Mouse (Mus musculus): ENCODE results near the gene Dnaja2. TPM values are rescaled to one million over a fixed set of nuclear protein-coding genes. Genes with fewer than 3 reads are reported as not detected.

Dnaja2 gene
- polyA plus RNA-seq, 1 experiment = 221 TPM

DNA sequence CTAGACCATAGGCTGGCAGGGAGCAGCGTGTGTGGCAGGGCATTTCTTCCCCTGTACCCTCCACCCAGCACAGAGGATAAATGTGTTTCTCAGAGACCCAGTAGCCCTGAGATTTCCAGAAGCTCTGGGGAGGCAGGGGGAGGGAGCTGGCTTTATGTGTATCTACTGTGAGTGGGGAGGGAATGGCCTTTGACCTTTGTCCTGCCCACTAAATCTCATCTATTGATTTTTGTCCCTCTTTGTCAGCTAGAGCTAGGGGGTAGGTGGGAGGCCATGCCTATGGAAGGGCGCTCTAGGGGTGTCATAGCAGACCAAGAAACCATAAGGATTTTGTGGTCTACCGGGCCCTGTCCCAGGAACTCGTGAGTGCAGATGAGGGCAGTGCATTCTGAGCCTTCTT, 48.5 kb downstream of the Dnaja2 start:
- H3K36me3 ChIP-seq (ENCODE audit: control insufficient read depth, insufficient read depth, low read length, poor library complexity, severe bottlenecking) = peaks cover 82% of the 10 kb centered on the region
- H3K9me3 ChIP-seq (replicated peaks; ENCODE audit: control insufficient read depth, insufficient read depth, low read length, poor library complexity, severe bottlenecking) = no peaks in the 10 kb centered on the region
- H3K27me3 ChIP-seq (ENCODE audit: control insufficient read depth, insufficient read depth, low read length, poor library complexity, severe bottlenecking) = no peaks in the 10 kb centered on the region
- H3K27ac ChIP-seq (ENCODE audit: insufficient read depth, low read length) = no peak overlapping the region
- no peak for TF ChIP-seq EP300 (IDR thresholded peaks at IDR 0.05; ENCODE audit: insufficient read depth, low read depth, low read length)
- TF ChIP-seq CTCF (IDR thresholded peaks at IDR 0.05; ENCODE audit: low read depth, low read length) = no peak
- no peak for TF ChIP-seq POLR2A (IDR thresholded peaks at IDR 0.05; ENCODE audit: insufficient read depth, low read length)
- H3K4me1 ChIP-seq (ENCODE audit: control insufficient read depth, insufficient read depth, low read length) = no peaks in the 10 kb centered on the region
- no peak overlapping the region for H3K4me3 ChIP-seq (ENCODE audit: low read depth, low read length)
- no peak overlapping the region for H3K9ac ChIP-seq (ENCODE audit: low read depth, poor library complexity, severe bottlenecking)

DNA sequence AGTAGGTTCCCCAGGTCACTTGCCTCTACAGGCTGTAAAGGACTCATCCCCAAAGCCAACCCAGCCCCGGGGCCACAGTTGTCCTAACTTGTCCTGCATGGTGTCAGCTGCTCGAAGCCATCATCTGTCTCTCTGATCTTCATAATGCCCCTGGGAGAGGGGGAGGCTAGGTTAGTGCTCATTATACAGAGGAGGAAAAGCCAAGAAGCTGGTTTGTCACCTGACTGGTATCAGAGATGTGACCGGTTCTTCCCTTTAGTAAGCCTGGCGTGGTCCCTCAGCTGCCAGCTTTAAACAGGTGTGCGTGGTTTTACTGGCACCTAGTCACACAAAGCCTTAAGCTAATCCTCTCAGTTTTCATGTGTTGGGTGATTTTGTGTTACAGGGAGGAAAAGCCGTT, 50.4 kb downstream of the Dnaja2 start:
- no peak overlapping the region for H3K9ac ChIP-seq (ENCODE audit: low read depth, poor library complexity, severe bottlenecking)
- H3K4me1 ChIP-seq (ENCODE audit: control insufficient read depth, insufficient read depth, low read length) = peaks cover 4% of the 10 kb centered on the region
- H3K27me3 ChIP-seq (ENCODE audit: control insufficient read depth, insufficient read depth, low read length, poor library complexity, severe bottlenecking) = no peaks in the 10 kb centered on the region
- TF ChIP-seq POLR2A (IDR thresholded peaks at IDR 0.05; ENCODE audit: insufficient read depth, low read length) (no peak), EP300 (IDR thresholded peaks at IDR 0.05; ENCODE audit: insufficient read depth, low read depth, low read length) (no peak), CTCF (IDR thresholded peaks at IDR 0.05; ENCODE audit: low read depth, low read length) (no peak)
- no peak overlapping the region for H3K4me3 ChIP-seq (ENCODE audit: low read depth, low read length)
- peaks cover 72% of the 10 kb centered on the region for H3K36me3 ChIP-seq (ENCODE audit: control insufficient read depth, insufficient read depth, low read length, poor library complexity, severe bottlenecking)
- no peak overlapping the region for H3K27ac ChIP-seq (ENCODE audit: insufficient read depth, low read length)
- H3K9me3 ChIP-seq (replicated peaks; ENCODE audit: control insufficient read depth, insufficient read depth, low read length, poor library complexity, severe bottlenecking) = no peaks in the 10 kb centered on the region

- H3K4me3 ChIP-seq (ENCODE audit: low read depth, low read length) = no peak overlapping the region
- no peak overlapping the region for H3K9ac ChIP-seq (ENCODE audit: low read depth, poor library complexity, severe bottlenecking)
- peak overlapping the region; percentile 34; the same call in 1 of the 2 replicates for H3K27ac ChIP-seq (ENCODE audit: insufficient read depth, low read length)
- peaks cover 4% of the 10 kb centered on the region for H3K4me1 ChIP-seq (ENCODE audit: control insufficient read depth, insufficient read depth, low read length)
- H3K27me3 ChIP-seq (ENCODE audit: control insufficient read depth, insufficient read depth, low read length, poor library complexity, severe bottlenecking) = no peaks in the 10 kb centered on the region
- TF ChIP-seq EP300 (IDR thresholded peaks at IDR 0.05; ENCODE audit: insufficient read depth, low read depth, low read length) (no peak), CTCF (IDR thresholded peaks at IDR 0.05; ENCODE audit: low read depth, low read length) (no peak), POLR2A (IDR thresholded peaks at IDR 0.05; ENCODE audit: insufficient read depth, low read length) (no peak)
- H3K9me3 ChIP-seq (replicated peaks; ENCODE audit: control insufficient read depth, insufficient read depth, low read length, poor library complexity, severe bottlenecking) = no peaks in the 10 kb centered on the region
- H3K36me3 ChIP-seq (ENCODE audit: control insufficient read depth, insufficient read depth, low read length, poor library complexity, severe bottlenecking) = peaks cover 59% of the 10 kb centered on the region
These were observed 52.1 kb downstream of the Dnaja2 start for GRCm38 (mm10) chr8:85503065-85503464.

DNA sequence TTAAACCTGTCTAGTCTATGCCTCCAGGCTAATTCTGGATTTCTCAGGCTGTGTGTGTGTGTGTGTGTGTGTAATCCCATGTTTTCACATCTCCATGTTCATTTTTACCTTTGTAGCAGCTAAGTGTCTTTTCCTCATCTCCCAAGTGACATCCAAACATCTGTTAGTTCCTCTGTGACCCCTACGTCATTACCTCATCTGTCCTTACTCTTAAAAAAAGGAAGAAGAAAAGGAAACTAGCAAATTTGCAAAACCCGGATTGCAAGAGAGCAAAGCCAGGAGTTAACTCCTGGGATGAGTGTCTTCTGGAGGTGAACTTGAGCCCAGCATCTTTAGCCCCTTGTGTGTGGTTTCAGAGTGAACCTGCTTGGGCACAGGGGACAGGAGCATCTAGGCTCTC, 52.8 kb downstream of the Dnaja2 start:
- H3K27me3 ChIP-seq (ENCODE audit: control insufficient read depth, insufficient read depth, low read length, poor library complexity, severe bottlenecking) = no peaks in the 10 kb centered on the region
- no peak overlapping the region for H3K9ac ChIP-seq (ENCODE audit: low read depth, poor library complexity, severe bottlenecking)
- TF ChIP-seq POLR2A (IDR thresholded peaks at IDR 0.05; ENCODE audit: insufficient read depth, low read length) (no peak), EP300 (IDR thresholded peaks at IDR 0.05; ENCODE audit: insufficient read depth, low read depth, low read length) (no peak), CTCF (IDR thresholded peaks at IDR 0.05; ENCODE audit: low read depth, low read length) (no peak)
- peak overlapping the region; percentile 4; the same call in 1 of the 2 replicates for H3K27ac ChIP-seq (ENCODE audit: insufficient read depth, low read length)
- H3K36me3 ChIP-seq (ENCODE audit: control insufficient read depth, insufficient read depth, low read length, poor library complexity, severe bottlenecking) = peaks cover 52% of the 10 kb centered on the region
- no peak overlapping the region for H3K4me3 ChIP-seq (ENCODE audit: low read depth, low read length)
- H3K9me3 ChIP-seq (replicated peaks; ENCODE audit: control insufficient read depth, insufficient read depth, low read length, poor library complexity, severe bottlenecking) = no peaks in the 10 kb centered on the region
- H3K4me1 ChIP-seq (ENCODE audit: control insufficient read depth, insufficient read depth, low read length) = peaks cover 5% of the 10 kb centered on the region

DNA sequence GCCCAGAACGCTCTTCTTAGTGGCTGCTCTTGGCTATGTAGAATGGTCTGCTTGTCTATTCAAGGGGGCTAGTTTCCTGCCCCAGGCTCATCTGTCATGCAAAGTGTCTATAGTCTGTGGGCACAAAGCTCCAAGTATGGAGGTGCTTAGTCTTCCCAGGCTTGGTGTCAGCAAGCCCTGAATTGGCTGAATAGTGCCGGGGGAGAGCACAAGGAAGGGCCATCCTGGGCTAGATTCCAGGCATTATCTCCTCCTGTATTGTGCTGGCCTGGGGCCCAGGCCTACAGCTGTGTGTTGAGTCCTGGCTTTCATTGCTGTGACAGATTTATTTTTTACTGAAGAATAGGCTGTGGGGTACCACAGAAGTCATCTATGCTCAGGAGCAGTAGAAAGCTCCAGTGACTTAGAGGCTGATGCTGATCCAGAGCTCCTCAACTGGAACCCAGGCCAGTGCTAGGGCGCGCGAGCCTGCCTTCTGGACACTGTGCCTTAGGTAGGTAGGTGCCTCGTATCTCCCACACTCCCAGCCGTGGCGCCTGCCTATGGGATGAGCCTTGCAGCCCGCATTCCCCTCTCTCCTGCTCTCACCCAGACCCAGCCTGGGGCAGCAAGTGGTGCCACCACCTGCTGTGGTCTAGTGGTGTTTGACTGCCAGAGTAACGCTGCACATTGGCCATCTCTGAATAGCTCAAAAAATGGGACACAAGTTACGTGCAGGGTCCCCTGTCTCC, 54.0 kb downstream of the Dnaja2 start:
- H3K27ac ChIP-seq (ENCODE audit: insufficient read depth, low read length) = no peak overlapping the region; the same call in 1 of the 2 replicates
- H3K9ac ChIP-seq (ENCODE audit: low read depth, poor library complexity, severe bottlenecking) = no peak overlapping the region
- peaks cover 8% of the 10 kb centered on the region for H3K4me1 ChIP-seq (ENCODE audit: control insufficient read depth, insufficient read depth, low read length)
- no peak for TF ChIP-seq CTCF (IDR thresholded peaks at IDR 0.05; ENCODE audit: low read depth, low read length)
- TF ChIP-seq POLR2A (IDR thresholded peaks at IDR 0.05; ENCODE audit: insufficient read depth, low read length) = no peak
- no peak for TF ChIP-seq EP300 (IDR thresholded peaks at IDR 0.05; ENCODE audit: insufficient read depth, low read depth, low read length)
- H3K4me3 ChIP-seq (ENCODE audit: low read depth, low read length) = no peak overlapping the region
- peaks cover 51% of the 10 kb centered on the region for H3K36me3 ChIP-seq (ENCODE audit: control insufficient read depth, insufficient read depth, low read length, poor library complexity, severe bottlenecking)
- no peaks in the 10 kb centered on the region for H3K9me3 ChIP-seq (replicated peaks; ENCODE audit: control insufficient read depth, insufficient read depth, low read length, poor library complexity, severe bottlenecking)
- H3K27me3 ChIP-seq (ENCODE audit: control insufficient read depth, insufficient read depth, low read length, poor library complexity, severe bottlenecking) = no peaks in the 10 kb centered on the region

- H3K36me3 ChIP-seq (ENCODE audit: control insufficient read depth, insufficient read depth, low read length, poor library complexity, severe bottlenecking) = peaks cover 48% of the 10 kb centered on the region
- no peak overlapping the region for H3K27ac ChIP-seq (ENCODE audit: insufficient read depth, low read length)
- H3K27me3 ChIP-seq (ENCODE audit: control insufficient read depth, insufficient read depth, low read length, poor library complexity, severe bottlenecking) = no peaks in the 10 kb centered on the region
- no peak overlapping the region for H3K4me3 ChIP-seq (ENCODE audit: low read depth, low read length)
- TF ChIP-seq POLR2A (IDR thresholded peaks at IDR 0.05; ENCODE audit: insufficient read depth, low read length) (no peak), EP300 (IDR thresholded peaks at IDR 0.05; ENCODE audit: insufficient read depth, low read depth, low read length) (no peak), CTCF (IDR thresholded peaks at IDR 0.05; ENCODE audit: low read depth, low read length) (no peak)
- no peaks in the 10 kb centered on the region for H3K9me3 ChIP-seq (replicated peaks; ENCODE audit: control insufficient read depth, insufficient read depth, low read length, poor library complexity, severe bottlenecking)
- H3K4me1 ChIP-seq (ENCODE audit: control insufficient read depth, insufficient read depth, low read length) = peaks cover 8% of the 10 kb centered on the region
- no peak overlapping the region for H3K9ac ChIP-seq (ENCODE audit: low read depth, poor library complexity, severe bottlenecking)
These were observed 54.7 kb downstream of the Dnaja2 start for GRCm38 (mm10) chr8:85500460-85500859.
